Mouse (Mus musculus) heart, adult 2 months (tissue): ENCODE results near the gene Syce1. TPM values are rescaled to one million over a fixed set of nuclear protein-coding genes. Genes with fewer than 3 reads are reported as not detected.
A peak's percentile ranks its signal among the peaks of the same experiment; 100 is the strongest.

Source experiments
- DNase-seq, 2 experiments: peaks; one replicate each; pipeline ENCODE4 v3.0.0; 2021
- H3K27ac ChIP-seq: fragments of 200-600 bp; 2 replicates; pipeline ENCODE4 v1.8.1; 2022
- H3K27me3 ChIP-seq: fragments of 200-500 bp; 2 replicates; pipeline ENCODE4 v1.6.1; 2012; ENCODE audit warnings: mild to moderate bottlenecking, low read length, inconsistent platforms, mixed read lengths; ENCODE audit not compliant: control insufficient read depth, insufficient read depth
- H3K36me3 ChIP-seq: fragments of 200-500 bp; 2 replicates; pipeline ENCODE4 v1.6.1; 2012; ENCODE audit warnings: low read length, inconsistent platforms; ENCODE audit not compliant: control insufficient read depth, insufficient read depth
- H3K4me1 ChIP-seq: fragments of 200-500 bp; 2 replicates; pipeline ENCODE4 v1.6.1; 2011; ENCODE audit warnings: low read length; ENCODE audit not compliant: control insufficient read depth, insufficient read depth
- H3K4me3 ChIP-seq: fragments of 200-600 bp; 2 replicates; pipeline ENCODE4 v1.8.1; 2022
- H3K79me2 ChIP-seq: fragments of 200-500 bp; replicated peaks from 2 replicates; pipeline ENCODE4 v1.6.1; 2012; ENCODE audit warnings: mild to moderate bottlenecking, inconsistent platforms, low read length, moderate library complexity, mixed read lengths; ENCODE audit not compliant: control insufficient read depth, insufficient read depth
- H3K9ac ChIP-seq: fragments of 200-500 bp; 2 replicates; pipeline ENCODE4 v1.6.1; 2012; ENCODE audit warnings: low read depth, mild to moderate bottlenecking, control low read depth, inconsistent platforms, low read length, mixed read lengths
- CTCF ChIP-seq: fragments of 200-600 bp; IDR thresholded peaks from 2 replicates; pipeline ENCODE4 v1.8.1; 2022; ENCODE audit warnings: antibody characterized with exemption, mild to moderate bottlenecking, moderate library complexity
- EP300 ChIP-seq: fragments of 200-500 bp; IDR thresholded peaks from 2 replicates; pipeline ENCODE4 v1.6.1; 2011; ENCODE audit warnings: low read depth, low read length, control low read depth; ENCODE audit not compliant: insufficient read depth
- POLR2A ChIP-seq: fragments of 200-500 bp; IDR thresholded peaks from 2 replicates; pipeline ENCODE4 v1.6.1; 2011; ENCODE audit warnings: mild to moderate bottlenecking, low read depth, low read length, control low read depth; ENCODE audit not compliant: insufficient read depth
- WGBS: fragments of 180-500 bp; shearing (Covaris S2); methylation state at CpG from one replicate; pipeline ENCODE4 v1.1.7; 2018; 5-methylcytosine and 5-hydroxymethylcytosine counted together
- intact Hi-C: fragments of 180-260 bp; cut with DNase I; formaldehyde crosslinking; loops from one replicate; pipeline ENCODE4 v1.15.1; 2025
- polyA plus RNA-seq: library from polyadenylated mRNA; depleted of rRNA; stranded (reverse); fragments of >200 nt; gene quantifications from 2 replicates; pipeline ENCODE4 v1.2.3, GENCODE M21; 2012
- total RNA-seq, 2 experiments: library from RNA; stranded (reverse); gene quantifications; 2 replicates each; pipeline ENCODE4 v1.2.3; 2021

The Syce1 gene
- total and polyA plus RNA-seq, 3 experiments, result 0.10 TPM; not detected in 2

- no peaks in the 10 kb centered on the region for H3K79me2 ChIP-seq
- H3K4me1 ChIP-seq, result no peaks in the 10 kb centered on the region
- no peaks in the 10 kb centered on the region for H3K36me3 ChIP-seq
- H3K4me3 ChIP-seq, result no peak within 1 kb of the TSS
- H3K27me3 ChIP-seq, result no peaks in the 10 kb centered on the region
- H3K9ac ChIP-seq, result no peak within 1 kb of the TSS
- TF ChIP-seq EP300 (no peak), POLR2A (no peak), CTCF (no peak)
- WGBS, result 81% methylated on average over 7 of the region's 7 CpGs
- intact Hi-C loops, result no loop called here
- H3K27ac ChIP-seq, result no peak within 1 kb of the TSS
- no peak for DNase-seq
Observed at GRCm38 (mm10) chr7:140763447-140764020, 24.1 kb downstream of the Syce1 start, which contains the start of gene Cyp2e1. Cyp2e1 (plus strand) TSS chr7:140763739.

- Histone ChIP-seq H3K27me3 (no peaks in the 10 kb centered on the region), H3K4me3 (no peak overlapping the region), H3K79me2 (no peaks in the 10 kb centered on the region), H3K9ac (no peak overlapping the region), H3K27ac (no peak overlapping the region), H3K36me3 (no peaks in the 10 kb centered on the region), H3K4me1 (no peaks in the 10 kb centered on the region)
- intact Hi-C loops, result no loop called here
- no peak for DNase-seq
- no peak for TF ChIP-seq POLR2A
- TF ChIP-seq EP300, result no peak
- no peak for TF ChIP-seq CTCF
Observed at GRCm38 (mm10) chr7:140760647-140761046, 27.0 kb downstream of the Syce1 start.

GRCm38 (mm10) chr7:140756151-140756854 lies 31.3 kb downstream of the Syce1 start:
- intact Hi-C loops, result no loop called here
- Histone ChIP-seq H3K79me2 (no peaks in the 10 kb centered on the region), H3K36me3 (no peaks in the 10 kb centered on the region), H3K4me1 (no peaks in the 10 kb centered on the region), H3K4me3 (no peak overlapping the region), H3K27me3 (no peaks in the 10 kb centered on the region), H3K9ac (no peak overlapping the region), H3K27ac (no peak overlapping the region)
- WGBS, result 42% methylated on average over 4 of the region's 4 CpGs
- TF ChIP-seq CTCF, result no peak
- DNase-seq, result peak in 1 of 2 experiments; percentile 8

GRCm38 (mm10) chr7:140754556-140754955 lies 33.1 kb downstream of the Syce1 start:
- no peak for DNase-seq
- Histone ChIP-seq H3K27me3 (no peaks in the 10 kb centered on the region), H3K4me3 (no peak overlapping the region), H3K36me3 (no peaks in the 10 kb centered on the region), H3K27ac (no peak overlapping the region), H3K4me1 (no peaks in the 10 kb centered on the region), H3K9ac (no peak overlapping the region), H3K79me2 (no peaks in the 10 kb centered on the region)
- intact Hi-C loops, result no loop called here
- TF ChIP-seq EP300, result no peak
- TF ChIP-seq CTCF, result no peak
- TF ChIP-seq POLR2A, result no peak

GRCm38 (mm10) chr7:140748827-140749160 lies 38.9 kb downstream of the Syce1 start:
- TF ChIP-seq CTCF (no peak), EP300 (no peak), POLR2A (no peak)
- Histone ChIP-seq H3K4me1 (no peaks in the 10 kb centered on the region), H3K36me3 (no peaks in the 10 kb centered on the region), H3K9ac (no peak overlapping the region), H3K27me3 (no peaks in the 10 kb centered on the region), H3K4me3 (no peak overlapping the region), H3K79me2 (no peaks in the 10 kb centered on the region), H3K27ac (no peak overlapping the region)
- WGBS, result 57% methylated on average over 3 of the region's 3 CpGs
- intact Hi-C loops, result no loop called here
- DNase-seq, result no peak

GRCm38 (mm10) chr7:140748116-140748826 lies 39.4 kb downstream of the Syce1 start:
- Histone ChIP-seq H3K27ac (no peak overlapping the region), H3K79me2 (no peaks in the 10 kb centered on the region), H3K4me3 (no peak overlapping the region), H3K4me1 (no peaks in the 10 kb centered on the region), H3K36me3 (no peaks in the 10 kb centered on the region), H3K27me3 (no peaks in the 10 kb centered on the region), H3K9ac (no peak overlapping the region)
- no peak for DNase-seq
- intact Hi-C loops, result no loop called here
- WGBS, result 68% methylated on average over 6 of the region's 6 CpGs
- TF ChIP-seq EP300, result no peak
- no peak for TF ChIP-seq POLR2A
- TF ChIP-seq CTCF, result no peak
